Mouse (Mus musculus) heart, adult 18-20 months (tissue): ENCODE data around the gene 1810010D01Rik. TPM values are rescaled to one million over a fixed set of nuclear protein-coding genes. Genes with fewer than 3 reads are reported as not detected.

Experiments
- DNase-seq, 2 experiments: peaks; one replicate each; pipeline ENCODE4 v3.0.0; 2021 to 2022; ENCODE audit warnings: mixed read lengths in 1 of 2
- total RNA-seq, 2 experiments: library from RNA; stranded (reverse); gene quantifications; 2 replicates each; pipeline ENCODE4 v1.2.3; 2021

The 1810010D01Rik gene
- total RNA-seq, 2 experiments from 2014 or later: 0.57 TPM; not detected in 1

DNA sequence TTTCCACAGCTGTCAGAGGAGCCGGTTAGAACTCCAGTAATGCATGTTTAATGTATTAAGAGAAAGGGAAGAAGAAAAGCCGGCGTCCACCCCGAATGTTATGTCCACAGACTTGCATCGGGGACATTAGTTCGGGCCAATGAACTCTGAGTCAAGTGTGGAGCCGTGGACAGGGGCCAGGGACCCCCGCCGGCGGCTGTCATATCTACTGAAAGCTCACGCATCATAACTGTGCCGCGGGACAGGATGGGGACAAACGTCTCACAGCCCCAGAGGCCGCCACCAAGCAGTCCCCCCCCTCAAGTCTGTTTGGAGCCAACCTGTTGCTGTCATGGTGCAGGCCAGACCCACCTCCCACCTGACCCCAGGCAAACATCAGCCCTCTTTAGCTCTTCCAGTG lies 34.4 kb downstream of the 1810010D01Rik start:
- no peak for DNase-seq

DNA sequence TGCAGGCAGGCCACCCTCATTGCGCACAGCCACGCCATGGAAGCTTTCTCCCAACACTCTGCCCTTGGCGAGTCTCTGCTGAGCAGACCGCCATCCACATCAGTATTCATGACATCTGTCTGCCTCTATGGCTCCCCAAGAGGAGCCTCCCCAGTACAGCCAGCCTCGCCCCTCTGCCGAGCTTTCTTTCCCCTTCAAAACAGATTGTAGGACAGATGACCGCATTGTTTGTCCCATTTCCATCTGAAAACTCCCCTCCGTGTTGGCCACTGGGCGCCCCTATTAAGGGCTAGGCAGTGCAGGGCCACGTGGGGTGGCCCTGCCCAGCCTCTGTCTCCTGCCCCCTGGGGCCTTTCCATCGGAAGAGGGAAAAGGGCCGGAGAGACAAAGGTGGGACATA lies 34.8 kb downstream of the 1810010D01Rik start:
- DNase-seq: no peak

DNA sequence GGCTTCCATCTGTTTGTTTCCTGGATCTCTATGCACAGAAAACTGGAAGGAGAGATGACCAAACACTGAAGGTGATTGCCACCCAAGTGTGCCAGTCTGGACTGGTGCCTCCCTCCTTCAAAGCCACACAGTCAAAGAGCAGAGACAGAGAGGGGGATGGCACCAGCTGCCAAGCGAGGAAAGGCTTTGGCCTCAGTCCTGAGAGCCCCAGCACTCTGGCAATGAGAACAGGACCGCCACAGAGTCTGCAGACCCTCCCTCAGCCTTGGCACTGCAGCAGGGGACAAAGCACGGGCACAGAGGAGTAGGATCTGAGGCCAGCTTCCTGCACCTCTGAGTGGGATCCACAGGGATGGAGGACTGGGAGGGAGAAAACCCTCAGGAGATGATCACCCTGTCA lies 38.2 kb downstream of the 1810010D01Rik start:
- no peak for DNase-seq

DNA sequence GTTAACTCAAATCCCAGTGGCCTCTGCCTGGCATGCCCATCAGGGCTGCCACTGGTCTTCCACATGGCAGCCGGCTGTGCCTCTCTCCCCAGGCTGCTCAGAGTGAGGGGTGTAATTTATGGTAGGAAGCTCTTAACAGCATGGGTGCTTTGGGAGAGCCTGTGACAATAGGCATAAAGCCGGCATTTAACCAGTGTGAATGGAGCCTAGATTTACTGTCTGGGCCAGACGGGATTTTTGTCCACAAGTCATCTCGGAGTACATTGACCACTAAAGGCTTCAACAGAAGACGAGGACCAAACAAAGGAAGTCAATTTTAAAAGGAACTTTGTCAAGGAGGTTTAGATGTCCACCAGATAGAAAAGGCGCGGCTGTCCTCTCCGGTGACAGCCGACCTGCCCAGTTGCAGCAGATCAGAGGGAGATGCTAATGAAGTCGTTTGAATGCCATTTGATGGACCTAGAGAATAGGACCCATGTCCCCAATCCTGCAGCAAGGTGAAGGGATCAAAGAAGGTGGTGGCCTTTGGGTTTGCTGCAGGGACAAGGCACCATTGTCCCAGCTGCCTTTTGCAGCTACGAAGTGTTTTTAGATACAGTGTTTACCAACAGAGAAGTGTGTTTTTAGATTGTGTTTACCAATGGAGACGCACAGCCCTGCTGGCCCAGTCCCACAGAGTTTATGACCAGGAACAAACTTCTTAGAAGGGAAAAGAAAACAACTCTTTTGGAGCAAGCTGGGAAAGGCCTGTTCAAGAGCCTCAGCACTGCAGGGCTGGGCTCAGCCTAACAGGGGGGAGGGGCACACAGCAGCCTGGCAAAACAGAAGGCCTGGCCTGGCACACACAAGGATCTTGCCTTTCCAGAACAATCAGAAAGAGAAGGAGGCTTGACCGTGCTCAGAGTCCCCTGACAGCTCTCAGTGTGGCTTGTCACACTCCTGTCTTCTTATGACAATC lies 48.4 kb downstream of the 1810010D01Rik start:
- no peak for DNase-seq

Other genes with a start within 250 kb of the 1810010D01Rik start
- 1 to 10 TPM; 1.7 to 3.4 TPM for gene Tpcn2, start 75.9 kb upstream of the 1810010D01Rik start, total RNA-seq
- 1 to 10 TPM; 2.1 to 2.4 TPM for gene Mrgprf, start 92.7 kb upstream of the 1810010D01Rik start, total RNA-seq
- not detected for gene Mrgprd, start 106.7 kb upstream of the 1810010D01Rik start, total RNA-seq